In genomic region chr8:79952857-79953256, GRCm38 (mm10) we compare ENCODE assay signal across 10 mouse cellular contexts.
DNase-seq lines count a peak whose midpoint lies in the region; ATAC-seq lines count a peak whose summit lies in the region.
"Had no signal": no experiment of that assay in that cellular context is flagged by ENCODE, and none has a peak within 500 bp of the region (broad histone marks: within the 10 kb centered on the region; RNA-seq: fewer than 3 reads in every experiment).

No protein-coding gene starts in this region.

- H3K36me3 ChIP-seq in forebrain, embryonic 14.5 days (ENCODE audit: control insufficient read depth, insufficient read depth, low read length): no peaks in the 10 kb centered on the region
- no peaks in the 10 kb centered on the region for H3K36me3 ChIP-seq in forebrain, embryonic 16.5 days (ENCODE audit: control insufficient read depth, insufficient read depth)
- H3K36me3 ChIP-seq in midbrain, embryonic 14.5 days (ENCODE audit: control insufficient read depth, insufficient read depth, low read length): no peaks in the 10 kb centered on the region
- no peaks in the 10 kb centered on the region for H3K36me3 ChIP-seq in midbrain, embryonic 16.5 days (ENCODE audit: control insufficient read depth, insufficient read depth, low read length)
- H3K36me3 ChIP-seq in embryonic facial prominence, embryonic 10.5 days (replicated peaks): no peaks in the 10 kb centered on the region

- WGBS in forebrain, embryonic 14.5 days: 29% methylated on average over 3 of the region's 3 CpGs
- WGBS in forebrain, embryonic 16.5 days: 5% methylated on average over 3 of the region's 3 CpGs
- 23% methylated on average over 3 of the region's 3 CpGs for WGBS in midbrain, embryonic 14.5 days
- WGBS in midbrain, embryonic 16.5 days: 34% methylated on average over 3 of the region's 3 CpGs
- WGBS in embryonic facial prominence, embryonic 10.5 days: 16% methylated on average over 3 of the region's 3 CpGs

- no peaks in the 10 kb centered on the region for H3K27me3 ChIP-seq in forebrain, embryonic 14.5 days (replicated peaks; ENCODE audit: control insufficient read depth, insufficient read depth, low read length)
- no peaks in the 10 kb centered on the region for H3K27me3 ChIP-seq in forebrain, embryonic 16.5 days (replicated peaks; ENCODE audit: control insufficient read depth, insufficient read depth, low read length)
- no peaks in the 10 kb centered on the region for H3K27me3 ChIP-seq in midbrain, embryonic 14.5 days (ENCODE audit: control insufficient read depth, insufficient read depth, low read length)
- H3K27me3 ChIP-seq in midbrain, embryonic 16.5 days (ENCODE audit: control insufficient read depth, insufficient read depth, low read depth, low read length): no peaks in the 10 kb centered on the region
- no peaks in the 10 kb centered on the region for H3K27me3 ChIP-seq in embryonic facial prominence, embryonic 10.5 days (replicated peaks; ENCODE audit: low read depth, poor library complexity, severe bottlenecking)

- no peak overlapping the region for H3K9ac ChIP-seq in forebrain, embryonic 14.5 days (ENCODE audit: low read length)
- H3K9ac ChIP-seq in forebrain, embryonic 16.5 days (replicated peaks; ENCODE audit: low read depth, low read length): no peak overlapping the region
- H3K9ac ChIP-seq in midbrain, embryonic 14.5 days (replicated peaks; ENCODE audit: low read length): no peak overlapping the region
- H3K9ac ChIP-seq in midbrain, embryonic 16.5 days (ENCODE audit: low read depth, low read length): no peak overlapping the region

- peak; percentile 17 for DNase-seq in forebrain, embryonic 14.5 days (ENCODE audit: low spot score)
- peak; percentile 19 for DNase-seq in midbrain, embryonic 14.5 days
- peak; percentile 35 for DNase-seq in embryonic facial prominence, embryonic 10.5 days (ENCODE audit: low spot score)
- DNase-seq in thymus, postnatal 25 days: peak; percentile 18
- no peak for DNase-seq in adipocyte (ENCODE audit: low spot score)
- no peak for DNase-seq in heart, adult 8-10 months (ENCODE audit: low spot score)
- DNase-seq: cerebellum, postnatal 36 days had no signal

- no peak for ATAC-seq in forebrain, embryonic 14.5 days
- ATAC-seq in forebrain, embryonic 16.5 days: no peak
- no peak for ATAC-seq in midbrain, embryonic 14.5 days (ENCODE audit: low FRiP score, low TSS enrichment)
- no peak for ATAC-seq in midbrain, embryonic 16.5 days

- H3K9me3 ChIP-seq in forebrain, embryonic 14.5 days (replicated peaks; ENCODE audit: control insufficient read depth, low read length): no peaks in the 10 kb centered on the region
- H3K9me3 ChIP-seq in forebrain, embryonic 16.5 days (ENCODE audit: control insufficient read depth, low read length): no peaks in the 10 kb centered on the region
- H3K9me3 ChIP-seq in midbrain, embryonic 14.5 days (ENCODE audit: control insufficient read depth, low read length): no peaks in the 10 kb centered on the region
- no peaks in the 10 kb centered on the region for H3K9me3 ChIP-seq in midbrain, embryonic 16.5 days (replicated peaks; ENCODE audit: control insufficient read depth, low read length, poor library complexity, severe bottlenecking)
- H3K9me3 ChIP-seq in embryonic facial prominence, embryonic 10.5 days: no peaks in the 10 kb centered on the region

- no peak overlapping the region for H3K4me3 ChIP-seq in forebrain, embryonic 14.5 days (ENCODE audit: low read depth, low read length)
- no peak overlapping the region for H3K4me3 ChIP-seq in forebrain, embryonic 16.5 days (replicated peaks; ENCODE audit: low read length)
- no peak overlapping the region for H3K4me3 ChIP-seq in midbrain, embryonic 14.5 days (replicated peaks; ENCODE audit: low read depth, low read length)
- H3K4me3 ChIP-seq in midbrain, embryonic 16.5 days (ENCODE audit: low read depth, low read length): no peak overlapping the region
- no peak overlapping the region for H3K4me3 ChIP-seq in embryonic facial prominence, embryonic 10.5 days

- no peak overlapping the region for H3K4me2 ChIP-seq in forebrain, embryonic 14.5 days (ENCODE audit: low read length)
- no peak overlapping the region for H3K4me2 ChIP-seq in forebrain, embryonic 16.5 days (ENCODE audit: low read length)
- no peak overlapping the region for H3K4me2 ChIP-seq in midbrain, embryonic 14.5 days (ENCODE audit: low read length)
- H3K4me2 ChIP-seq in midbrain, embryonic 16.5 days (ENCODE audit: low read length): no peak overlapping the region
- H3K4me2 ChIP-seq: heart, embryonic 11.5 days had no signal

- no peaks in the 10 kb centered on the region for H3K4me1 ChIP-seq in forebrain, embryonic 14.5 days (ENCODE audit: control insufficient read depth, insufficient read depth, low read length)
- H3K4me1 ChIP-seq in forebrain, embryonic 16.5 days (replicated peaks; ENCODE audit: control insufficient read depth, insufficient read depth, low read length): no peaks in the 10 kb centered on the region
- H3K4me1 ChIP-seq in midbrain, embryonic 14.5 days (ENCODE audit: control insufficient read depth, insufficient read depth, low read length): no peaks in the 10 kb centered on the region
- H3K4me1 ChIP-seq in midbrain, embryonic 16.5 days (ENCODE audit: control insufficient read depth, insufficient read depth, low read length): no peaks in the 10 kb centered on the region
- H3K4me1 ChIP-seq in embryonic facial prominence, embryonic 10.5 days: no peaks in the 10 kb centered on the region

- no peak overlapping the region for H3K27ac ChIP-seq in forebrain, embryonic 14.5 days (ENCODE audit: low read depth, low read length)
- H3K27ac ChIP-seq in forebrain, embryonic 16.5 days (ENCODE audit: low read length): no peak overlapping the region
- no peak overlapping the region for H3K27ac ChIP-seq in midbrain, embryonic 14.5 days (replicated peaks; ENCODE audit: low read depth, low read length)
- H3K27ac ChIP-seq in midbrain, embryonic 16.5 days (ENCODE audit: low read length): no peak overlapping the region
- H3K27ac ChIP-seq in embryonic facial prominence, embryonic 10.5 days (replicated peaks): no peak overlapping the region

Comparison
In these comparisons a context has a peak if more than half of its experiments do, and no peak if none do; other contexts are left out.
1. DNase-seq: peak in forebrain, embryonic 14.5 days (single experiment), midbrain, embryonic 14.5 days (single experiment), embryonic facial prominence, embryonic 10.5 days (single experiment) and thymus, postnatal 25 days (single experiment); none in adipocyte (single experiment) and heart, adult 8-10 months (single experiment).